Mouse (Mus musculus) frontal cortex, postnatal 36 days (tissue): ENCODE measurements at regions not wholly inside any gene's neighbourhood (a gene's known extent, or its start where the extent isn't known, plus 50 kb on each side); places are given as distances from the start of the nearest gene placed in this dataset.

Experiments used
- DNase-seq, 2 experiments: peaks; one replicate each; pipeline ENCODE4 v3.0.0; 2022; ENCODE audit warnings: low spot score in 2 of 2

DNA sequence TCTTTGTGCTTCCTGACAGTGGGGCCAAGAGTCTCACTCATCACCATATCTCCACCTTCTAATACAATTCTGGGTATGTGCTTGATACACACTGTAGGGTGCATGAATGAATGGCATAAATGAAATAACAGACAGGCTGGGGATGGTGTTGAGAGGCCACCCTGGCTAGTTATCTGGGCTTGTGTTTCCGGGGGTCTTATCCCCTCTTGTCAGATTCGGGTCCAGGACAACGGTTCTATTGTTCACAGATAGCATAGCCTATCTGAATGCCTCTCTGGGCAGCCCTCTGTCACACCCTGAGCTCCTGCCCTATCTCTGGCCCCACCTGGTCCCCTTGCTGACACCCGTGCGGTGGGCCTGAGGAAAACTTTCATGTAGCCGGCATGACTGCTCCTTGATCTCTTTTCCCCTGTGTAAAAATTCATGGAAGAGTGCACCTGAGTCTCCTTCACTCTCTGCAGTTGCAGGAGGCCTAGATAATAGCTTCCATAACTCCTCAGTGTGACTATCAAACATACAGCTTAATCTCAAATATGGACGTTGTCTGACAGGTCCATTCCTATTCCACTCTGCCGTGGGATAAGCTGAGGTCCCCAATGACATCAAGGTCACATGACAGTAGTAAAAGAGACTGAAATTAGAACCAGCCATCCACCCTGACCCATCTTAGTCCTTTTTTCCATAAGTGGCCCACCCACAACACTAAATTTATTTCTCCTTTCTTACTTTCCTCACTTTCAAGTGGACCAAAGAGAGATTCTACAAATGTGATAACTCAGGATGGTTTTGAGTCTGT lies 1298.4 kb upstream of the A1bg start:
- no peak for DNase-seq

DNA sequence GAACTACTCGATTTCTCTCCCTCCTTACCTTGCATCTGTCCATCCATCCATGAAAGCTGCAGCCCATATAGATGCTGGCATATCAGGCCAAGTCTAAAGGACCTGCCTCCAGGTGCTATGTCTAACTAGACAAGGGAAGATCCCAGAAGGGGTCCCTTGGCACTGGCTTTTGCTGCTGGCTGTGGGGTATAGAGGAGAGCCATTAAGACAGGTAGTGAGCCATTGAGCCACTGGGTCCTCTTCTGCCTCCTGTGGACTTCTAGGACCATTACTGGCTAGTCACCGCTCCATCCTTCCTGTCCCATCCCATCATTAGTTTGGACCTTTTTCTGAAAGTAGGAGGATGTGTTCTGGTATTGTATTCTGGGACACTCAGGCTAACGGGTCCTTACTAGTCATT lies 1297.8 kb upstream of the A1bg start:
- DNase-seq = no peak

GRCm38 (mm10) chr15:62219934-62220540 lies 1297.2 kb upstream of the A1bg start:
- no peak for DNase-seq

DNA sequence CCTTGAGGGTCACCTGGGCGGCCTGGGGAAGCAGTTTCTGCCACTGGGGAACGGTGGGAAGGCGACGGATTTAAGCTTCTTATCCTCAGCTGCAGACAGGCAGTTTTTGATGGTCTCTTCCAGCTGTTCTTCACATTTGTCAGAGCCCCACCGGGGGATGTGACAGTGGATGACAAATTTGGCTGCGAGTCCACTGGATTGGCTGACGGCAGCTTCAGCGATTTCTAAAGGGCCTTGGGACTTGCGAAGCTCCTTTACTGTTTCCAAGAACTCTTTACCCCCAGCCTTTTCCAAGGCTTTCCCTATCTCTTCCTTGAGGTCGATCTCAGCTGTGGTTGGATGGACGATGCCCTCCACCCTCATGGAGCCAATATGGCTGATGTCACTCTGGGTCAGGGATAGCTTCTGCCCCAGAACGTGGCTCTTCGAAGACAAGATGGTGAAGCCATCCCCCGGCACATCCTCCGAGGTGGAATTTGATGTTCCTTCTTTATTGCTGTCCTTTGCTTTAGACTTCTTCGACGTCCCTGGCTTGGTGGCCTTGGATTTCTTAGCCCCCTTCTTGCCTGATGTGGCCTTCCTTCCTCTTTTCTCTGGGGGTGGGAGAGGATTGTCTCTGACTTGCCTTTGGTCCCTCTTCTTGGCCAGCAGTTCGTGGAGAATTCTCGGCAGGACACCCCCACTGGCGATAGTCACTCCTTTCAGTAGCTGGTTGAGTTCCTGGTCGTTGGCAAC lies 1295.7 kb upstream of the A1bg start:
- no peak for DNase-seq

DNA sequence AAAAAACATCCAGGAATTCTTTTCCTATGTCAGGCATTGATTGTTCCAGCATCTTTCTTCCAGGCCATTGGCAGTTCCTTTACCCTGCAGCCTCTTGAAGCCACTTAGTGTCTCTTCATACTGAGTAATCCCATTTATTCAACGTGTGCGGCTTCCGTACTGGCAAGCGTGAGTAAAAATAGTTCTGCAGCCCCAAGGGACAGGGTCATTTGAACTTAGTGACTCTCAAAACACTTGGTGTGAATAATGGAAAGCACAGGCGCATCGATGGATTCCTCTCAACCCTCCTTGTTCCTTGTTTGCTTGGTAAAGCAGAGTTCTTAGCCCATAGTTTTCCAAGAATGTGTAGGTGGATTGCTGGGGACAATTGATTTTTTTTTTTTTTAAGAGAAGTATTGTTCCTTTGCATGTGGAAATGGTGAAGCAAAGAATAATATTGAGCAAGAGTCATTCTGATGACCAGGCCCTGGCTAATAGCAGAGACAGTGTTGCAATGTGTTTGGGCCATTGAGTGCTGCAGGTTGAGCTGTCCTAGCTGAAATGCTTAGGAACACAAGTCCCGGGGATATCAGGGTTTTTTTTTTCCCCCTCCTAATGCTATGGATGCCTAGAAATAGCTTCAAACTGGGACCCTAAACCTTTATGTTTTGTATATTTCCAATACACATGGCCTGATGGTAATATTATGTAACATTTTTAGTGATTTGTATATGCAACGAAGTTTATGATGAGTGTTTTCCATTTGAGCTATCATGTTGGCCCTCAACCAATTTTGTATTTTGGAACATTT lies 1294.1 kb upstream of the A1bg start:
- no peak for DNase-seq

DNA sequence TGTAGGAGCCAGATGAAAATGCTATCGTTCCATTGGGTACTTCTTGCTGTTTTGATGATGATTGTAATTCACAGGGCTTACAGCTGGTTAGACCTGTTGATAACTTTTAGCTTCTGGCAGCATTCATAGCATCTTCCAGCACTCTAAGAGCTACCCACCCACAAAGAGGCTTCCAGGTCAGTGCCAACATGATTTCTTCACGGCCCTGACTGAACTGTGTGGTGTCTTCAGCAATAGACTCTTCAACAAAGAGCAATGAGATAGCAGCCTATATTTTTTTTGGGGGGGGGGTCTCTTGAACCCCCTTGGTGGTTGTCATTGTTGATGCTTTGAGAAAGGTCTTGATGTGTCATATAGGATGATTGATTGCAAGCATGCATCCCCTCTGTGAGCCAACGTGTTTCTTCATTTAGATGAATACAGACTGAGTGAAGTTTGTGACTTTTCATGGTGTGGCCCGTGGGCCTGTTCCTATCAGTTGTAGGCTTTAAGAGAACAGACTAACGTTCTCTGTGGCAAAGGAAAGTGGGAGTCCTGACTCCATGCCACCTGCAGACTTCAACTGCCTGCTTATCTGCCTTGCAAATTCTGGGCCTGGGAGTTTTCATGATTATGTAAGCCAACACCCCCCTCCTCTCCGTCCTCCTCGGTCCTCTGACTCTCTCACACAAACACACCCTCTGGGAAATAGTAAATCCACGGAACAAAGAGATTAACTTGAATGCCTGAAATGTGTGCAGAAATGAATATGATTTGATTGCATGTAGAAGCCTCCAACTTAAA lies 1293.0 kb upstream of the A1bg start:
- no peak for DNase-seq

DNA sequence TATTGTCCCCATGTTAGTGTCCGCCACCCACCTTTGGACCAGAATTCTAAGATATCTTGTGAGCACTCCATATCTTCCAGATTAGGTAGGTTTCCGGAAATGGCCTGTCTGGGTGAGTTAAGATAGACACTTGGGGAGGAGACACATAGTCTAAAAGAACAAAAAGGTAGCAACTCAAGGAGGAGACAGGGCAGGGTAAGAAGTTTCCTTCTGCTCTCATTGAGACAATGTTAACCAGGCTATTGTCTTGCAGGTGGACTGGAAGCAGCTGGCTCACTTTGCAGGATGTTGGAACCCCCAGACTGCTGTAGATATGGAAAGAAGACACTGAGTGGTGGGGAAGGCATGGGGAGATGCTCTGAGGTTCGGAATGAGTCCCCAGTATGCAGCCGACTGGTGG lies 1291.5 kb upstream of the A1bg start:
- DNase-seq = no peak

DNA sequence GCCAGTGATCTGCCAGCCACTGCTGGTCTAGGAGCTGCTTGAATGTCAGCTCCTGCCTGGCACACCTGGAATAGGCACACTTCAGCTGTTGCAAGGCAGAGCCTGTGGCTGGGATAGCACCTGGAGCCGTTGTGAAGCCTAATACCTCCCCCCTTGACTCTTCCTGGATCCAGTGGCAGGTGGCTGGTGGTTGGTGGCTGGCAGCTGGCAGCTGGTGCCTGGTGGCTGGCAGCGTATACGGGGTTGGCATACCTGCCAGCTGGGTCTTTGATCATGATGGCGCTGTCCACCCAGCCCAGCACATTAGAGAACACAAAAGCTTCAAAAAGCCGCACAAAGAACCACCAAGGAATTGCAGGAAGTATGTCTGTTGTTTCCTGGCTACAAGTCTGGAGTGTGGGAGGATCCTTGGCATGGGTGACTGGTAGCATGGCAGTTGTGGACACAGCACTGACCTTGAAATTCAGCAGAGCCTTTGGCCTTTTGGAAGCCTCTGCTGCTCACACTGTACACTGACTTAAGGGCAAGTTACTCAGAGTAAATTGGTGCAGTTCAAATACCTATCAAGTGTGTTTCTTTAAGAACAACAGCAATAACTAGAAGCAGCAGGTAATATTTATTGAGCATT lies 1289.6 kb upstream of the A1bg start:
- DNase-seq = no peak

GRCm38 (mm10) chr15:62209881-62210481 lies 1287.2 kb upstream of the A1bg start:
- DNase-seq = no peak

DNA sequence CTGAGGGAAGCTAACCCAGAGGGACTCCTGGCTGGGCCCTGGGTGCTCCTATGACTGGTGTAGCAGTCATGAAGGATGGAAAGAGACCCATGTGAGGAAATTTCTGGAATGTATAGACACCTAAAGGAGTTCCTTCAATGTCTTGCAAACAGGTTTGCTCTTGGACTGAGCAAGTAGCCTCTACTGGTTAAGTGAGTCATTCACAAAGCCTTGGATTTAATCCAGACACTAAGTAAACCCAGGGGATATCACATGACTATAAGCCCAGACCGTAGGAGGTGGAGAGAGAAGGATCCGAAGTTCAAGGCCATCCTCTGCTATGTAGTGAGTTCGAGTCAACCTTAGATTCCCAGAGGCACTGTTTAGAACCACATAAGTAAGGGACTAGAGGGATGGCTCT lies 1286.5 kb upstream of the A1bg start:
- no peak for DNase-seq

DNA sequence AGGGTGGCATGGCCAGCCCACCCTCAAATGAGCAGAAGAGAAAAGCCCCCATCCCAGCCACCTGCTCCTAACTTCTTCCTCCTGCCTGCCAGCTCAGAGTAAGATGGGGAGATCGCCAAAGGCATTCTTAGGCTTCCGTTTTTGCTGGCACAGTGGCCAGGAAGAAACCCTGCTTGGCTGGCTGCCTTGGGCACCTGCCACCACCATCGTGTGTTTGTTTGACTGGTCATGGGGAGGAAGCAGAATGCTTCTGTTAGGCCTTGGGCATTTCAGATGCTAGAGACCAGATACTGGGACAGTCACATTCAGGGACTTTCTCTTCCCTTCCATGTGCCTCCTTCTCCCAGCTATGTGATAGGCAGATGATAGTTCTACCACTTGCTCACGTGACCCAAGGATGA lies 1283.7 kb upstream of the A1bg start:
- DNase-seq = no peak

GRCm38 (mm10) chr15:62203951-62204905 lies 1281.4 kb upstream of the A1bg start:
- no peak for DNase-seq

DNA sequence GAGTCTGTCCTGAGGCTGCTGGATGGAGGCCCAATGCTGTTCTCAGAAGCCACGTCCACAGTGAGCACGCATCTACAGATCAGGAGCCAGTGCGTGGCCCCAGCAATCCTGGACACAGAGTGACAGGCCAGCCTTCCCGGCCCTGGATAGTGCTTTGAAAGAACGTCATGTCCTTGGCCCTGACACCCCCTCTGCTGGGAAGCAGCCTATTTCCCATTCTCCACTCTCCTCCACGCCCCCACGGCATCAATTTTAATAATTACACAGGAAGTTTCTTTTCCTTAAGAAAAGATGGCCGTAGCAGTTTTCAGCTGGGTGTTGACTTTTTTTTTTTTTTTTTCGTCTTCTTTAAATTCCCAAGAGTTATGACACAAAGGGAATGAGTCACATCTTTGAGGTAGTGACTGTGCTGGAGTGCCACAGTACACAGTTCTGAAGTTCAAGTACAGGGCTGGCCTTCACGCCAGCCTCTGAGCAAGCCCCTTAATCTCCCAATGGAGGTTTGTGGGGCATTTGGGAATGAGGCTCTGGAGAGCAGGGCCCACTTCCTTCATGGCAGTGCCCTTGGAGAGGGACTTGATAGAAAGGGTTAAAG lies 1280.1 kb upstream of the A1bg start:
- DNase-seq = no peak

- DNase-seq = no peak
These were observed 1275.9 kb upstream of the A1bg start for GRCm38 (mm10) chr15:62198721-62199120.

DNA sequence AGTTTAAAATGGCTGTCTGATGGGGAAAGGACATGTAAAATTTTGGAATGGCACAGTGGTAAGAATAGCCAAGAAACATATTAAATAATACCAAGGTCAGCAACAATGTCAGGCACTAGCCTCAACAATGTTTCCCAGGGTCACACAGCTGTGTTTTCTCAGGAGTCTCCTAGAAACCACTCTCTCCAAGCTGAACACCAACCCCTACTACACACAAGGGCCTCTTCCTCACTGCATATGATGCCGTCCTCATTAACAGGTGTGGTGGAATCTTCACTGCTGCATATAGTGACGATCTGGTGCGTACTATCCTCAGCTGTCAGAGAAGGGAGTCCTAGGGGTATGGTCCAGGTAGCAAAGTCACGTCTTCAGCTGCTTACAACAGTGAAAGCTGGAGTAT lies 1275.4 kb upstream of the A1bg start:
- DNase-seq = no peak

DNA sequence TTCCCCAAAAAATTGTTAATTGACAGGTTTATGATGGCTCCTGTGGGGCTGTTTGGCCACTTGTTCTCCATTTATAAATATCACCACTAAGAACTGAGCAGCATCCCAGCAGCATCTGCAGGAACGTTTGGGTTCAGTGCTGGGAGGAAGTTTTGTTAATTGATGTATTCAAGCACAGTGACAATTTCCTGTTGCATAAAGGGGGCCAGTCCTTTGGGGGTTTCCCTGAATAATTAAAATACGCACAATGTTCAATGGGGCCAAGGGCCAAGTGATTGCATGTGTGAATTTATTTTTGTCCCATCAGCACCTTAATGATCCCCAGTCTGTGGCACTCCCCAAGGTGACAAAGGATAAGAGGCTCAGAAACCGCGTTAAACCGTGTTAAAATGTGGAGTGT lies 1272.6 kb upstream of the A1bg start:
- DNase-seq = no peak

GRCm38 (mm10) chr15:62192706-62193105 lies 1269.9 kb upstream of the A1bg start:
- no peak for DNase-seq

DNA sequence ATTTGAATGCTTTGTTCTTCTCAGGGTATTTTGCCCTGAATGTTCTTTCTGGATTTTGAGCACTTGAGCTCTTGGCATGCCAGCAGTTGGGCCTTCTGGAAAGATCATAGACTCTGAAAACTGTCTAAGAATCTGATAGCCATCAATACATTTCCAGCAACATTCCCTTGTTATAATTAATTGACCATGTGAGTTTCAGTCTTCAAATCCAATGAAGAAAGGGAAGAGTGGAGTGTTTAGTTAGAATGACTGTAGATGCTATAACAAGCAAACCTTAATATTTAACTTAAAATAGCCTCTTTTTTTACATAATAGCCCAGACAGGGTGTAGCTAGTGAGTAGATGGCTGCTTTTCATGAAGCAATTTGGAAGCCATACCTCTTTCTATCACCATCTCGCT lies 1268.8 kb upstream of the A1bg start:
- no peak for DNase-seq
